Mouse (Mus musculus) central nervous system, embryonic 11.5 days (tissue): ENCODE data around the gene Akp3. TPM values are rescaled to one million over a fixed set of nuclear protein-coding genes. Genes with fewer than 3 reads are reported as not detected.

Source experiments
- polyA plus RNA-seq: library from polyadenylated mRNA; depleted of rRNA; stranded (reverse); fragments of >200 nt; gene quantifications from 2 replicates; pipeline ENCODE4 v1.2.3, GENCODE M21; 2012; rRNA removed

Gene Akp3
- not detected in 2 replicates for polyA plus RNA-seq

DNA sequence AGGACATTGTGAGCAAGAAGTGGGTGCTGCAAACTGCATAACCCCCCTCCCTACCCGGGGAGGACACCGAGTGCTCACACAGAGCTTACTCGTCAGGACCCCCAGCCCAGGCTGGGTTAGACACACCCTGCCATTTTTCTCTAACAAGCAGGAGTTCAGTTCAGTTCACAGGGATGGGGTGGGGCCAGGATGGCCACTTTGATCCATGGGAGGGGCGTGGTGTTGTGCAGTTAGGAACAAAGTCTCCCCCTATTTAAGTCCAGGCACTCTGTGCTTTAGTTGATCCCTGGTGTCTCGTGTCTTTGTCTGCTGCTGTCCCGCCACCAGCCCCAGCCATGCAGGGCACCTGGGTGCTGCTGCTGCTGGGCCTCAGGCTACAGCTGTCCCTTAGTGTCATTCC lies at the start of gene Akp3:
Gene Akp3, plus strand, starts transcription at position 301 of the 400 bp plus-strand sequence.

DNA sequence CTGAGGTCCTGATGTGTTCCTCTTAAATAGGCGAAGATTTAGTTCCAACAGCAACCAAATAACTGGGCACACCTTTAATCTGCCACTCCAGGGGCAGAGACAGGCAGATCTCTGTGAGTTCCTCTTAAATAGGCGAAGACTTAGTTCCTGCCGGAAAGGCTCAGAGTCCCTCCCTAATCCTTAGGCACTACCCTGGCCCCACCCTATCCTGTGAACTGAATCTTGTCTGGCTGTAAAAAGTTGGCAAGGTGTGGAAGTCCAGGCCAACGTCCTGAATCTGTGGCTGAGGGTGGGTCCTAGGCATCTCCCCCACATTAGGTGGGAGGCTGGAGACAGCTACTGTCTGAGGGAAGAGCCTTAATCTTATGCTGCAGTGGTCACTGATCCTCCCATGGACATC lies 34.9 kb upstream of the Akp3 start, which contains the start of gene Alppl2:
Gene Alppl2, minus strand, starts transcription at position 101 of the 400 bp plus-strand sequence.

DNA sequence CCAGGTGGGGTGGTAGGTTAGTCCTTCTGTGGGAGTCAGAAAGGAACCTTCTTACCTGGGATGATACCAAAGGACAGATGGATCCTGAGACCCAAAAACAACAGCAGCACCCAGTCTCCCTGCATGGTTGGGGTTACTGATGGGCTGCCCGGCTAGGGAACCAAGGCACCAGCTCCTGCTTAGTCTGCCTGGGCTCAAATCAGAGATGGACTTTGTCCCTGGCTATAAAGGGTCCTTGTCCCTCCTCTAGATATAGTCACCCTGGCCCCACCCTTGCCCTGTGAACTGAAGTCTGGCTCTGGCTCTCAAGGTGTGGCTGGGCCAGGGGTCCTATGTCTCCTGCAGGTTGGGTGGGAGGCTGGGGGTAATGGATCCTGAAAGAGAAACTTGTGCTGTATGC lies 23.4 kb upstream of the Akp3 start, which contains the start of gene Alpi:
Gene Alpi, minus strand, starts transcription at position 196 of the 400 bp plus-strand sequence.

DNA sequence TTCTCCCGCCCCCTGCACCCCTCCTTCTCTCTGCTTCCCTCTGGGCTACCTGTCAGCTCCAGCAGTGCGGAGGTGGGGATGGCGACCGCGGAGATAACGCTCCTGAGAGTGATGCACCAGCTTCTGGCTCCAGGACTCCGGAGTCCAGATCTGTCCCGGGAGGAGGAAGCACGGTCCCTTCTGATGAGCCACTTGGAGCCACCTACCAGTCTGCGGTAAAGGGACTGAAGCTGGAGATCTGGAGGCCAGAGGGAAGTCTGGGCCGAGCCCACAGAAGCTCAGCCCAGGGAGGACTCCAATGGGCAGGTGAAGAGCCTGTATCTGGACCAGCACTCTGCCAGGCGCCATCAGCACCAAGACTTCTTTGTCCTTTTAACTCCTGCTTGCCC lies 31.4 kb downstream of the Akp3 start, which contains the start of gene Ecel1:
Gene Ecel1, minus strand, starts transcription at position 323 of the 389 bp plus-strand sequence.

Other genes starting within 250 kb of the Akp3 start
- not detected in 2 replicates for gene Alppl2, start 35.0 kb upstream of the Akp3 start, polyA plus RNA-seq
- 0.04 TPM in 1 of 2 replicates, not detected in the other for gene Alpi, start 23.4 kb upstream of the Akp3 start, polyA plus RNA-seq
- gene Ecel1, start 31.5 kb downstream of the Akp3 start, polyA plus RNA-seq, result 6.0 and 13.5 TPM in 2 replicates
- gene Prss56, start 58.3 kb downstream of the Akp3 start, polyA plus RNA-seq, result 0.28 and 0.37 TPM in 2 replicates
- gene Chrnd, start 65.6 kb downstream of the Akp3 start, polyA plus RNA-seq, result 0.02 and 1.1 TPM in 2 replicates
- gene Chrng, start 79.7 kb downstream of the Akp3 start, polyA plus RNA-seq, result 0.07 and 7.6 TPM in 2 replicates
- 86.7 and 107 TPM in 2 replicates for gene Eif4e2, start 88.9 kb downstream of the Akp3 start, polyA plus RNA-seq
- gene Efhd1, start 139.4 kb downstream of the Akp3 start, polyA plus RNA-seq, result 0.65 and 0.78 TPM in 2 replicates
- gene Gigyf2, start 202.0 kb downstream of the Akp3 start, polyA plus RNA-seq, result 63.7 and 67.4 TPM in 2 replicates